Mouse (Mus musculus) spleen, postnatal 4 days (tissue): ENCODE data around the gene Dnmt3c.

Experiments used
- DNase-seq, 2 experiments: peaks; one replicate each; pipeline ENCODE4 v3.0.0; 2022; ENCODE audit warnings: low spot score in 2 of 2

Dnmt3c gene

GRCm38 (mm10) chr2:153723098-153723497 lies 26.6 kb downstream of the Dnmt3c start:
- DNase-seq: no peak

GRCm38 (mm10) chr2:153724424-153724823 lies 28.0 kb downstream of the Dnmt3c start:
- no peak for DNase-seq

GRCm38 (mm10) chr2:153724871-153725270 lies 28.4 kb downstream of the Dnmt3c start:
- no peak for DNase-seq

- no peak for DNase-seq
Measured at GRCm38 (mm10) chr2:153725291-153725690, 28.8 kb downstream of the Dnmt3c start.

DNA sequence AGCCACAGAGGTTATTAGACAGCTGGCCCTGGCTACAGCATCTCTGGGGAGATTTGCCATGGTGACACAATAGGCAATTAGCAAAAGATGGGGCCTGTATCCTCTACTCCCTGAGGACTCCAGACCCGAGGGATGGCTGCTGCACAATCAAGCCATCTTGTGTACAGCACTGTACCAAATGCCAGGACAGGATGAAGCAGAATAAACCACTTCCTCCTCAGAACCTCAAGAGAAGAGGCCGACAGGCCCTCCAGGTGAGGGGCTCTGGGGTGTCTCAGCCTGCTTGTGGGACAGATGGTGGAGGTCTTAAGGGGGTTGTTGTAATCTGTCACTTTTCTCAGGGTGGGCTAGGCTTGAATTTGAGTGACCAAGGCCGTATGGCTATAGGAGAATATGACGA lies 37.6 kb downstream of the Dnmt3c start:
- DNase-seq: no peak

- peak; percentile 99 to 100 for DNase-seq
Measured at GRCm38 (mm10) chr2:153740500-153741436, 44.3 kb downstream of the Dnmt3c start, which contains the start of gene Mapre1. Mapre1 (plus strand) TSS chr2:153741274.

DNA sequence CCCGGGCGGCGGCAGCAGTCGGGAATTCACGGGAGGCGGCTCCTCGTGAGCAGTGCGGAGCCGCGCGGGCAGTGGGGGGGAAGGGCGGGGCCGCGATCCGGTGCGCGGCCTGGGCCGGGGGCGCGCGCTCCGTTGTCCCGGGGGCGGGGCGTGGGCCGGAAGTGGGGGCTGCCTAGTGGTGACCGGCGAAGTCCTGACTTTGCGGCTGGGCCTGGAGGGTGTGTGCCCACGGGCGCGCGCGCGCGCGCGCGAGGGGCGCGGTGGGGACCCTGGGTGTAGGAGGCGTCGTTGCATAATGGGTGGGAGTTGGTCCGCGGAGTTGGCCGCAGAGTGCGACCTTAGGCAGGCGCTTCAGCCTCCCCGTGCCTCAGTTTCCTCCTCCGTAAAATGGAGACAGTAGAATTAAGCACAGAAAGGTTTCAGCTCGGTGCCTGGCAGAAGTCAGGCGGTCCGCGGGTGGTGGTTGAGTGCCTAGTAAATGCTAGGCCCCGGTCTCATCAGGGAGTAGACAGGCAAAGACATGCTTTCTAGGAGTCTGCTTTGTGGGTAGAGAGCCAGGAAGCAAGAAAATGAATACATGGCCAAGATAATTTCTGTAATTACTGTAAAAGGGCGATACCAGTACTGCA lies 45.1 kb downstream of the Dnmt3c start:
- DNase-seq: no peak

- DNase-seq: no peak
Measured at GRCm38 (mm10) chr2:153747994-153748393, 51.5 kb downstream of the Dnmt3c start.

GRCm38 (mm10) chr2:153750363-153750762 lies 53.9 kb downstream of the Dnmt3c start:
- DNase-seq: no peak

DNA sequence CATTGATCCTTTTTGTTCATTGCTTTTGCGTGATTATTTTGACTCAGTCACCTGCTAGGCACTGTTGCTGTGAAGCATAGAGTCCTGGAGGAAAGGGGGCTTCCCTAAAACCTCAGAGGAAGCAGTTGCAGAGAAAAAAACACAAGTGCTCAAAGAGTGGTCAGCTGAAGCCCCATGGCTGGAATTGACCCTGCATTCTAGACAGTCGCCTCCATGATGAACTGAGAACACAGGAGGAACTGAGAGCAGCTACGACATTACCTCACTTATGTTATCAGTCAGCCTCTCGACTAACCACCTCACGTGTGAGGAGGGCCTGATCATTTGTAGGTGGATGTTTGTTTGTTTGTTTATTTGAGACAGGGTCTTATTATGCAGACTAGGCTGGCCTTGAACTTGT lies 65.7 kb downstream of the Dnmt3c start:
- no peak for DNase-seq

DNA sequence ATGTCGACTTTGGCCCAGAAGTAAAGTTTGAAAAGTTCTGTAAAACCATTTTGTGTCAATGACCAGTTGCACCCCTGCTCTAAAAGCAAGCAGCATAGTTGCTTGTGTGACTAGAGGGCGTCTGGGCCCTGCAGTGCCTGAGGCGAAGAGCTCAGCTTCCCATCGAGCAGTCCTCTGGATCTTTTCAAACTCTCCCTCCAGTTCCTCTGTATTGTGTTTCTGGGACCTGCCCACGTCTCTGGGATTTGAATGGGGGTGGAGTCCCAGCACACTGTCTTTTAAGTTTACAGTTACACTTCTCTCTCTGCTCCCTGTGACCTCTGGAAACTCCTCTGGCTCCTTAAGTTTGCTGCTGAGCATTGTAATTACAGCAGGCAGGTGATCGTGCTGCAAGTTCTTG lies 71.0 kb downstream of the Dnmt3c start:
- DNase-seq: no peak

- no peak for DNase-seq
Measured at GRCm38 (mm10) chr2:153768881-153769280, 72.4 kb downstream of the Dnmt3c start.

- no peak for DNase-seq
Measured at GRCm38 (mm10) chr2:153772950-153773349, 76.5 kb downstream of the Dnmt3c start.

DNA sequence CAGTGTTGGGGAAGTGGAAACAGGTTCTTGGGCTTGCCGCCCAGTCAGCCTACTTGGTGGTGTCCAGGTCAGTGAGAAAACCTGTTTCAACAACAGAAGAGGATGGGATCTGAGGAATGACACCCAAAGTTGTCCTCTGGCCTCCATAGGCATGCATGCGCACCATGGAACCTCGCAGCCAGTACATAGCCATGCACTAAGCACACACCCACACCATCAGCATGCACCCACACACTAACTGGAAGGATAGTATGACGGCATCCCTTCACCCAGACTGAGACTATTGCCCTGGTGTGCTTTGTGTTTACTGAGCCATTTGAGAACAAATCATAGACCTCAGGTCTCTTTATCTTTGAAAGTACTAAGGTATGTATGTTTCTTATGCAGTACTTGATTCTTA lies 79.0 kb downstream of the Dnmt3c start:
- DNase-seq: no peak

GRCm38 (mm10) chr2:153778638-153779362 lies 82.3 kb downstream of the Dnmt3c start:
- peak; percentile 79 to 86 for DNase-seq
